Mouse (Mus musculus) kidney, postnatal 0 days (tissue): ENCODE results near the gene Fads2. TPM values are rescaled to one million over a fixed set of nuclear protein-coding genes. Genes with fewer than 3 reads are reported as not detected.

Experiments used
- ATAC-seq: fragments of 200-750 bp; cut with Nextera tagmentation; replicated peaks from 2 replicates; pipeline ENCODE4 v1.8.0; 2017; ENCODE audit warnings: low read depth, moderate number of reproducible peaks, moderate TSS enrichment, moderate library complexity; ENCODE audit not compliant: low FRiP score
- DNase-seq: peaks from one replicate; pipeline ENCODE4 v3.0.0-alpha.2; 2016; ENCODE audit warnings: low spot score
- H3K27ac ChIP-seq: fragments of 300-500 bp; sonication (generic); 2 replicates; pipeline ENCODE4 v1.5.1; 2014; ENCODE audit warnings: mild to moderate bottlenecking
- H3K27me3 ChIP-seq: fragments of 300-500 bp; sonication (generic); 2 replicates; pipeline ENCODE4 v1.6.1; 2014; ENCODE audit warnings: low read length, mixed read lengths; ENCODE audit not compliant: insufficient read depth
- H3K36me3 ChIP-seq: fragments of 300-500 bp; sonication (generic); 2 replicates; pipeline ENCODE4 v1.6.1; 2014; ENCODE audit warnings: low read length, mixed read lengths; ENCODE audit not compliant: insufficient read depth
- H3K4me1 ChIP-seq: fragments of 300-500 bp; sonication (generic); replicated peaks from 2 replicates; pipeline ENCODE4 v1.6.1; 2014; ENCODE audit warnings: antibody characterized with exemption, low read length, mixed read lengths; ENCODE audit not compliant: insufficient read depth
- H3K4me2 ChIP-seq: fragments of 300-500 bp; sonication (generic); 2 replicates; pipeline ENCODE4 v1.6.1; 2014; ENCODE audit warnings: mild to moderate bottlenecking, low read length, moderate library complexity, mixed read lengths
- H3K4me3 ChIP-seq: fragments of 300-500 bp; sonication (generic); replicated peaks from 2 replicates; pipeline ENCODE4 v1.5.1; 2014; ENCODE audit warnings: low read depth, low read length
- H3K9ac ChIP-seq: fragments of 300-500 bp; sonication (generic); 2 replicates; pipeline ENCODE4 v1.6.1; 2014; ENCODE audit warnings: low read depth, low read length
- H3K9me3 ChIP-seq: fragments of 300-500 bp; sonication (generic); replicated peaks from 2 replicates; pipeline ENCODE4 v1.6.1; 2016; ENCODE audit warnings: low read length, inconsistent platforms, mixed read lengths
- CTCF ChIP-seq: IDR thresholded peaks from 2 replicates; pipeline ENCODE4 v1.5.1; 2016; ENCODE audit warnings: antibody characterized with exemption, low read depth, mild to moderate bottlenecking, moderate library complexity
- WGBS: fragments of 180-500 bp; shearing (Covaris S2); extraction: QIAGEN DNeasy Blood & Tissue Kit; methylation state at CpG from one replicate; pipeline ENCODE4 v1.1.7; 2014; 5-methylcytosine and 5-hydroxymethylcytosine counted together
- polyA plus RNA-seq: library from polyadenylated mRNA; unstranded; fragments of >200 nt; fragmentation: Nextera tagmentation; extraction: Ambion mirVana; gene quantifications from 2 replicates; pipeline ENCODE4 v1.2.1, GENCODE M21; 2015

Gene Fads2
- polyA plus RNA-seq, 1 experiment from 2014 or later = 37.1 TPM

DNA sequence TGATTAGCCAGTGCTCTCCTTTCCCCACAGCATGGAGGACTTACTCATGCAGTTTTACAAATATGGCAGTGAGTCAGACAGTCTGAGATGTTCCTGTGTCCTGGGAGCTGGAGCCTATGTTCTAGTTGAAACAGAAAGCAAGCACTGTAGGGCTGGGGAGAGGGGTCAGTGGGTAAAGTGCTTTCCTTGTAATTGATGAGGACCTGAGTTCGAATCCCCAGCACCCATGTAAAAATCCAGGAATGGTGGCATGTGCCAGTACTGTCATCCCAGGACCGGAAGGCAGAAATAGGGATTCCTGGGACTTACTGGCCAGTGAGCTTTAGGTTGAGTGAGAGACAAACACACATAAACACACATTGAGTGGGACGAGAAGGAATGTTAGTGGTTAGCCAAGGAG lies 44.9 kb downstream of the Fads2 start:
- no peak for TF ChIP-seq CTCF
- no peaks in the 10 kb centered on the region for H3K27me3 ChIP-seq
- H3K4me1 ChIP-seq = peaks cover 3% of the 10 kb centered on the region; the same call in 1 of the 2 replicates
- 87% methylated on average over 3 of the region's 3 CpGs for WGBS
- H3K27ac ChIP-seq = peak overlapping the region; percentile 60; the same call in 1 of the 2 replicates
- DNase-seq = no peak
- ATAC-seq = no peak
- H3K9ac ChIP-seq = no peak overlapping the region
- H3K9me3 ChIP-seq = no peaks in the 10 kb centered on the region
- H3K4me3 ChIP-seq = no peak overlapping the region
- H3K36me3 ChIP-seq = peaks cover 5% of the 10 kb centered on the region; the same call in 1 of the 2 replicates
- no peak overlapping the region for H3K4me2 ChIP-seq

DNA sequence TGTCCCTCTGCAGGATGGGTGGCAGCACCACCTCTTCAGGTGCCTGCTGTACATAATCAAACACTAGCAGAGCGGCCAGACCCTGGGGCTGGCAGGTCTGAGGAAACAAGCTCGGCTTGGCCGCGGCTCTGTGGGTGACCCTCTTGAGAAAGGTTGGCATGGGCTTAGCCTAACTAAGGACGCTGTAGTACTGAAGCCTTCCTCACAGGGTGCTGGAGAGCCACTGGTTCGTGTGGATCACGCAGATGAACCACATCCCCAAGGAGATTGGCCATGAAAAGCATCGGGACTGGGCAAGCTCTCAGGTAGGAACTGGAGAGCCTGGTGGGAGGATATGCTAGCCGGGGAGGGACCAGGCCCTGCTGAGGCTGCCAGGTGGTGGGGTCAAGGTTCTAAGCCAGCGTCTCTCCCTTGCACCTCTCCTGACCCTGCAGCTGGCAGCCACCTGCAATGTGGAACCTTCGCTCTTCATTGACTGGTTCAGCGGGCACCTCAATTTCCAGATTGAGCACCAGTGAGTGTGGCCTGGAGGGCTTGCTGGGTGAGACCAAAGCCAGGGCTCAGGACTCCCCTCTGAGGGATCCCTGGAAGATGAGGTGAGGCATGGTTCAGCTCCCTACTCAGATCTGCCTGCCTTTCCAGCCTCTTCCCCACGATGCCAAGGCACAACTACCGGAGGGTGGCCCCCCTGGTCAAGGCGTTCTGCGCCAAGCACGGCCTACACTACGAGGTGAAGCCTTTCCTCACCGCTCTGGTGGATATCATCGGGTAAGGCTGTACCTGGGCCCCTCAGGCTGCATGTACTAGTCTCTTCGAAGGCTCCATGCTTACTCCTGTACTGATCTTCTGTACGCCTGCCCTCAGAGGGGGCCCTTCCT lies 45.5 kb downstream of the Fads2 start:
- Histone ChIP-seq H3K4me1 (peaks cover 3% of the 10 kb centered on the region; the same call in 1 of the 2 replicates), H3K27me3 (no peaks in the 10 kb centered on the region), H3K9me3 (no peaks in the 10 kb centered on the region), H3K36me3 (peaks cover 5% of the 10 kb centered on the region; the same call in 1 of the 2 replicates), H3K4me2 (no peak overlapping the region), H3K4me3 (no peak overlapping the region), H3K27ac (peak overlapping the region; percentile 60; the same call in 1 of the 2 replicates), H3K9ac (no peak overlapping the region)
- ATAC-seq = peak; percentile 19; the same call in 1 of the 2 replicates
- TF ChIP-seq CTCF = peak; percentile 10; the same call in 1 of the 2 replicates
- DNase-seq = no peak
- 78% methylated on average over 22 of the region's 22 CpGs for WGBS

DNA sequence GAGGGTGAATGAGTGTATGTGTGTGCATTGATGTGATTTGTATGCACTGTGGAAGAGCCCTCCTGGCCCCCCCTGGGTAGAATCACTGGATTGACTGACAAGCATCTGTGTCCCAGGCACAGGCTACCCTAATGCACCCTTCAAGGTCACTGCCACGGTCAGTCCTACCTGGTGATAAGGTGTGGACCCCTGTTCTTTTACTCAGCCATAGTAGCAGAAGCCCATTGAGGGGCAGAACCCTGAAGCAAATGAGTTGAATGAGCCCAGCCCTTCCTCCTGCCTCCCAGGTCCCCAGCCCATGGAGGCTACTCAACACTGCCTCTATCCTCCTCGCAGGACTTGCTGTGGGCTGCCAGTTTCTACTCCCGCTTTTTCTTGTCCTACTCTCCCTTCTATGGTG lies 46.3 kb downstream of the Fads2 start:
- no peak overlapping the region for H3K4me2 ChIP-seq
- DNase-seq (no peak), ATAC-seq (no peak)
- TF ChIP-seq CTCF = no peak
- H3K4me1 ChIP-seq = peaks cover 3% of the 10 kb centered on the region; the same call in 1 of the 2 replicates
- no peak overlapping the region for H3K4me3 ChIP-seq
- no peak overlapping the region for H3K9ac ChIP-seq
- H3K27me3 ChIP-seq = no peaks in the 10 kb centered on the region
- H3K9me3 ChIP-seq = no peaks in the 10 kb centered on the region
- H3K27ac ChIP-seq = no peak overlapping the region
- WGBS = 80% methylated on average over 3 of the region's 3 CpGs
- H3K36me3 ChIP-seq = peaks cover 5% of the 10 kb centered on the region; the same call in 1 of the 2 replicates

DNA sequence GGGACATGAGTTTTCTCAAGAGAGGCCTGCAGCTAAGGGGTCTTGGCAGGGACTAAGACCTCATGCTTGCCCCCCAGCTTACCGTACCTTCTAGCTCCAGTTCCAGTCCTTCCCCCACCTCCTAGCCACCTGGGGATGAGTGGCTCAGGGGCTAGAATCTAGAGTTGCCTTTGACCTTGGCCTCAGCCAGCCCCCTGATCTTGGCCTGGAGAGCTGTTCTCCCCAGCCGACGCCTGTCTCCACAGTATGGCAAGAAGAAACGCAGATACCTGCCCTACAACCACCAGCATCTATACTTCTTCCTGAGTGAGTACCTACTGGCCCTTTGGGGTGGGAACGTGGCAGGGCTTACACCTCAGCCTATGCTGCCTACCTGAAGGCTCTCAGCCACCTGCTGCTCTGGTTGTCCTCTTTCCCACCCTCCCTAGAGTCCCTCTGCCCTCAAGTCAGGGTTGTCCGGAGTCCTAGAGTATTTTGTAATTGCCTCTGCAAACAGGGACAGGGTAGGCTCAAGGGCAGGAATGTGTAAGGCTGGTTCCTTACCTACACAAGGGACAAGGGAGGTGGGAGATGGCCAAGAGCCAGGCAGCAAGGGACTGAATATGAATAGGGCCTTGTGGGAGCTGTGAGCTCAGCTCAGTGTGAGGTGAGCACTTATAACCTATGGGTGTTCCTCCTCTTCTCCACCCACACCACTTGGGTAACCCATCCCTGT lies 47.0 kb downstream of the Fads2 start:
- no peak overlapping the region for H3K4me2 ChIP-seq
- no peaks in the 10 kb centered on the region for H3K9me3 ChIP-seq
- no peak overlapping the region for H3K27ac ChIP-seq
- DNase-seq (no peak), ATAC-seq (no peak)
- H3K9ac ChIP-seq = no peak overlapping the region
- no peaks in the 10 kb centered on the region for H3K27me3 ChIP-seq
- TF ChIP-seq CTCF = no peak
- 88% methylated on average over 6 of the region's 6 CpGs for WGBS
- no peak overlapping the region for H3K4me3 ChIP-seq
- H3K36me3 ChIP-seq = peaks cover 5% of the 10 kb centered on the region; the same call in 1 of the 2 replicates
- H3K4me1 ChIP-seq = peaks cover 3% of the 10 kb centered on the region; the same call in 1 of the 2 replicates

DNA sequence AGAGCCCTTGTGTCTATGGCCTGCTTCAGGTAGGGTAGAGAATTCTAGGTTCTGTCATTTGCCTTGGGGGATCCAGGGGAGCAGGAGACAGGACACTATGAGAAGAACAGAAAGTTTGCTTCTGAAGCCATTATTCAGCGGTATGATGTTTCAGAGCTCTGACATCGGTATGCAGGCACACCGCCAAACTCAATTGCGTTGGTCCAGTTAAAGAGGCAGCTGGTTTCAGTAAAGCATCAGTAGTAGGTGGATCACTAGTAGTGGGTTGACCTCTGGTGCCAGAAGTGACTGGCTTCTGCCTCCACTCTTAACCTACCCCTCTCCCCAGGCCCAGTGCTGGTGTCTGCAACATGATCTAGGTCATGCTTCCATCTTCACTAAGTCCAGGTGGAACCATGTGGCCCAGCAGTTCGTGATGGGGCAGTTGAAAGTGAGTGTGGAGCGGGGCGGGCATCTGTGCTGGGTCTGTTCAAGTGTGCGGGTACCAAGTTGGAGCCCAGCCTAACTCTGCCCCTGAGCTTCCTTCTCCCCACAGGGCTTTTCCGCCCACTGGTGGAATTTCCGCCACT lies 47.8 kb downstream of the Fads2 start:
- H3K36me3 ChIP-seq = peaks cover 5% of the 10 kb centered on the region; the same call in 1 of the 2 replicates
- WGBS = 89% methylated on average over 10 of the region's 10 CpGs
- no peaks in the 10 kb centered on the region for H3K27me3 ChIP-seq
- peaks cover 3% of the 10 kb centered on the region; the same call in 1 of the 2 replicates for H3K4me1 ChIP-seq
- H3K4me3 ChIP-seq = no peak overlapping the region
- no peak overlapping the region for H3K9ac ChIP-seq
- no peaks in the 10 kb centered on the region for H3K9me3 ChIP-seq
- no peak for TF ChIP-seq CTCF
- H3K27ac ChIP-seq = no peak overlapping the region
- DNase-seq (no peak), ATAC-seq (no peak)
- H3K4me2 ChIP-seq = no peak overlapping the region

DNA sequence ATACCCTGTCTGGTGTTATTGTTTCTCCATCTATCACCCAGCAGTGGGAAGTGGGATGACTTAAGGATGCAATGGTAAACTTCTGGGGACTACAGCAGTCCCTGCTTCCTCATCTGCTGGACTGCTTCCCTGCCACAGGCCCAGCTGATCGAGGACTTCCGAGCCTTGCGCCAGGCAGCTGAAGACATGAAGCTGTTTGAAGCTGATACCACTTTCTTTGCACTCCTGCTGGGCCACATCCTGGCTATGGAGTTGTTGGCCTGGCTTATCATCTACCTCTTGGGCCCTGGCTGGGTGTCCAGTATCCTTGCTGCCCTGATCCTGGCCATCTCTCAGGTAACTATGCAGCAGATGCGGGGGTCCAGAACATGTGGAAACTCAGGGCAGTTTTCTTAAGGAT lies 48.8 kb downstream of the Fads2 start:
- Histone ChIP-seq H3K4me3 (no peak overlapping the region), H3K27ac (no peak overlapping the region), H3K36me3 (peaks cover 5% of the 10 kb centered on the region; the same call in 1 of the 2 replicates), H3K4me1 (peaks cover 3% of the 10 kb centered on the region; the same call in 1 of the 2 replicates), H3K9ac (no peak overlapping the region), H3K4me2 (no peak overlapping the region), H3K27me3 (no peaks in the 10 kb centered on the region), H3K9me3 (no peaks in the 10 kb centered on the region)
- no peak for TF ChIP-seq CTCF
- no peak for ATAC-seq
- no peak for DNase-seq
- WGBS = 93% methylated on average over 4 of the region's 4 CpGs
